Mouse (Mus musculus) bone marrow, adult 2 months (tissue): ENCODE results near the gene Fgfr2.

Source experiments
- CTCF ChIP-seq: fragments of 200-500 bp; IDR thresholded peaks from 2 replicates; pipeline ENCODE4 v1.5.1; 2011; ENCODE audit warnings: low read length, control low read depth; ENCODE audit not compliant: control insufficient read depth, insufficient read depth
- POLR2A ChIP-seq: fragments of 200-500 bp; IDR thresholded peaks from 2 replicates; pipeline ENCODE4 v1.6.1; 2011; ENCODE audit warnings: low read depth, mild to moderate bottlenecking, control low read depth, low read length, borderline replicate concordance; ENCODE audit not compliant: control insufficient read depth

DNA sequence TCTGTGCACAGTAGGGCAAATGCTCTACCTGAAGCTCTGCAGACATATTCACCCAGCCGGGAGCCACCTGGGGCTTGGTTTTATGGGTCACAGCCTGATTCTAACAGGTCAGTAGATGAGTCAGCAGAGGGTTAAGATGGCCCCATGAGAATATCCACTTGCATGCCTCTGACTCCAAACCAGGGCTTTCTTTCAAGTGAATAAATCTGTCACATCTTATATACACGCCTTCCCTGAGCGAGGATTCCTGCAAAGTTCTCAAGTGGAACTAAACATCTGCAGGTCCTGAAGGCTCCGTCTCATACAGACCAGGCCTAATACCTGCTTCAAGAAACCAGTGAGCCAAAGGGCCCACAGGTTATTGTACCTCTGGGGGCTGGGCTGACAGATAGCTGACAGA lies 2872.2 kb downstream of the Fgfr2 start:
- no peak for TF ChIP-seq POLR2A
- TF ChIP-seq CTCF, result no peak
